Mouse (Mus musculus): Measurements from ENCODE around the gene Enc1. TPM values are rescaled to one million over a fixed set of nuclear protein-coding genes. Genes with fewer than 3 reads are reported as not detected.

The Enc1 gene
- polyA plus RNA-seq, 1 experiment: 6.5 TPM

- no peak for TF ChIP-seq CTCF (IDR thresholded peaks at IDR 0.05; ENCODE audit: control insufficient read depth, insufficient read depth, low read length)
- no peak for TF ChIP-seq POLR2A (IDR thresholded peaks at IDR 0.05; ENCODE audit: borderline replicate concordance, control insufficient read depth, low read depth, low read length)
- H3K4me3 ChIP-seq (replicated peaks; ENCODE audit: control insufficient read depth, low read depth, low read length): no peak overlapping the region
- H3K4me1 ChIP-seq (ENCODE audit: control insufficient read depth, insufficient read depth, low read length): no peaks in the 10 kb centered on the region; the same call in 1 of the 2 replicates
- WGBS: 83% methylated on average over 6 of the region's 6 CpGs
- no peak overlapping the region for H3K27ac ChIP-seq (ENCODE audit: control insufficient read depth, insufficient read depth, low read depth, low read length, poor library complexity)
Measured at GRCm38 (mm10) chr13:97271641-97272040, 30.7 kb downstream of the Enc1 start.

GRCm38 (mm10) chr13:97274757-97275156, 33.9 kb downstream of the Enc1 start:
- Histone ChIP-seq H3K4me3 (replicated peaks; ENCODE audit: control insufficient read depth, low read depth, low read length) (no peak overlapping the region), H3K4me1 (ENCODE audit: control insufficient read depth, insufficient read depth, low read length) (no peaks in the 10 kb centered on the region; the same call in 1 of the 2 replicates), H3K27ac (ENCODE audit: control insufficient read depth, insufficient read depth, low read depth, low read length, poor library complexity) (no peak overlapping the region)
- 59% methylated on average over 3 of the region's 3 CpGs for WGBS
- TF ChIP-seq CTCF (IDR thresholded peaks at IDR 0.05; ENCODE audit: control insufficient read depth, insufficient read depth, low read length) (no peak), POLR2A (IDR thresholded peaks at IDR 0.05; ENCODE audit: borderline replicate concordance, control insufficient read depth, low read depth, low read length) (no peak)

- Histone ChIP-seq H3K4me1 (ENCODE audit: control insufficient read depth, insufficient read depth, low read length) (no peaks in the 10 kb centered on the region; the same call in 1 of the 2 replicates), H3K27ac (ENCODE audit: control insufficient read depth, insufficient read depth, low read depth, low read length, poor library complexity) (no peak overlapping the region), H3K4me3 (replicated peaks; ENCODE audit: control insufficient read depth, low read depth, low read length) (no peak overlapping the region)
- TF ChIP-seq CTCF (IDR thresholded peaks at IDR 0.05; ENCODE audit: control insufficient read depth, insufficient read depth, low read length) (no peak), POLR2A (IDR thresholded peaks at IDR 0.05; ENCODE audit: borderline replicate concordance, control insufficient read depth, low read depth, low read length) (no peak)
- WGBS: 32% methylated on average over 10 of the region's 10 CpGs
Measured at GRCm38 (mm10) chr13:97275482-97275881, 34.6 kb downstream of the Enc1 start.

- WGBS: 78% methylated on average over 26 of the region's 26 CpGs
- TF ChIP-seq CTCF (IDR thresholded peaks at IDR 0.05; ENCODE audit: control insufficient read depth, insufficient read depth, low read length) (no peak), POLR2A (IDR thresholded peaks at IDR 0.05; ENCODE audit: borderline replicate concordance, control insufficient read depth, low read depth, low read length) (no peak)
- H3K4me1 ChIP-seq (ENCODE audit: control insufficient read depth, insufficient read depth, low read length): no peaks in the 10 kb centered on the region; the same call in 1 of the 2 replicates
Measured at GRCm38 (mm10) chr13:97282051-97282910, 41.4 kb downstream of the Enc1 start.

GRCm38 (mm10) chr13:97282911-97283281, 42.0 kb downstream of the Enc1 start:
- no peaks in the 10 kb centered on the region; the same call in 1 of the 2 replicates for H3K4me1 ChIP-seq (ENCODE audit: control insufficient read depth, insufficient read depth, low read length)
- 30% methylated on average over 9 of the region's 9 CpGs for WGBS
- TF ChIP-seq CTCF (IDR thresholded peaks at IDR 0.05; ENCODE audit: control insufficient read depth, insufficient read depth, low read length) (no peak), POLR2A (IDR thresholded peaks at IDR 0.05; ENCODE audit: borderline replicate concordance, control insufficient read depth, low read depth, low read length) (no peak)

More at GRCm38 (mm10) chr13:97282051-97282910, 41.4 kb downstream of the Enc1 start:
- Histone ChIP-seq H3K27ac (ENCODE audit: control insufficient read depth, insufficient read depth, low read depth, low read length, poor library complexity) (no peak overlapping the region), H3K4me3 (replicated peaks; ENCODE audit: control insufficient read depth, low read depth, low read length) (no peak overlapping the region)

GRCm38 (mm10) chr13:97287046-97287445, 46.1 kb downstream of the Enc1 start:
- Histone ChIP-seq H3K27ac (ENCODE audit: control insufficient read depth, insufficient read depth, low read depth, low read length, poor library complexity) (no peak overlapping the region), H3K4me1 (ENCODE audit: control insufficient read depth, insufficient read depth, low read length) (no peaks in the 10 kb centered on the region; the same call in 1 of the 2 replicates), H3K4me3 (replicated peaks; ENCODE audit: control insufficient read depth, low read depth, low read length) (no peak overlapping the region)
- WGBS: 72% methylated on average over 3 of the region's 3 CpGs
- TF ChIP-seq CTCF (IDR thresholded peaks at IDR 0.05; ENCODE audit: control insufficient read depth, insufficient read depth, low read length) (no peak), POLR2A (IDR thresholded peaks at IDR 0.05; ENCODE audit: borderline replicate concordance, control insufficient read depth, low read depth, low read length) (no peak)

More at GRCm38 (mm10) chr13:97282911-97283281, 42.0 kb downstream of the Enc1 start:
- no peak overlapping the region for H3K27ac ChIP-seq (ENCODE audit: control insufficient read depth, insufficient read depth, low read depth, low read length, poor library complexity)
- H3K4me3 ChIP-seq (replicated peaks; ENCODE audit: control insufficient read depth, low read depth, low read length): no peak overlapping the region

GRCm38 (mm10) chr13:97290747-97291146, 49.8 kb downstream of the Enc1 start:
- no peak overlapping the region for H3K4me3 ChIP-seq (replicated peaks; ENCODE audit: control insufficient read depth, low read depth, low read length)
- no peaks in the 10 kb centered on the region; the same call in 1 of the 2 replicates for H3K4me1 ChIP-seq (ENCODE audit: control insufficient read depth, insufficient read depth, low read length)
- WGBS: 39% methylated on average over 3 of the region's 3 CpGs
- TF ChIP-seq POLR2A (IDR thresholded peaks at IDR 0.05; ENCODE audit: borderline replicate concordance, control insufficient read depth, low read depth, low read length) (no peak), CTCF (IDR thresholded peaks at IDR 0.05; ENCODE audit: control insufficient read depth, insufficient read depth, low read length) (no peak)
- no peak overlapping the region for H3K27ac ChIP-seq (ENCODE audit: control insufficient read depth, insufficient read depth, low read depth, low read length, poor library complexity)

- Histone ChIP-seq H3K4me3 (replicated peaks; ENCODE audit: control insufficient read depth, low read depth, low read length) (no peak overlapping the region), H3K4me1 (ENCODE audit: control insufficient read depth, insufficient read depth, low read length) (no peaks in the 10 kb centered on the region; the same call in 1 of the 2 replicates), H3K27ac (ENCODE audit: control insufficient read depth, insufficient read depth, low read depth, low read length, poor library complexity) (no peak overlapping the region)
- no peak for TF ChIP-seq POLR2A (IDR thresholded peaks at IDR 0.05; ENCODE audit: borderline replicate concordance, control insufficient read depth, low read depth, low read length)
- no peak for TF ChIP-seq CTCF (IDR thresholded peaks at IDR 0.05; ENCODE audit: control insufficient read depth, insufficient read depth, low read length)
- 85% methylated on average over 17 of the region's 17 CpGs for WGBS
Measured at GRCm38 (mm10) chr13:97291354-97291753, 50.4 kb downstream of the Enc1 start.

Measured in bone marrow, adult 2 months (tissue).